ENCODE assay signal across 7 mouse cellular contexts in genomic region chr2:117123701-117124100, GRCm38 (mm10). TPM values are rescaled to one million over a fixed set of nuclear protein-coding genes. Genes with fewer than 3 reads are reported as not detected.
A peak's percentile ranks its signal among the peaks of the same experiment; 100 is the strongest.
DNase-seq lines count a peak whose midpoint lies in the region; ATAC-seq and TF ChIP-seq lines count a peak whose summit lies in the region.

No protein-coding gene starts in this region.

- ATAC-seq in lung, postnatal 0 days, result no peak
- no peak for ATAC-seq in forebrain, embryonic 15.5 days (replicated peaks)
- ATAC-seq in limb, embryonic 15.5 days (ENCODE audit: insufficient number of reproducible peaks, low FRiP score, low TSS enrichment, low read depth), result no peak
- ATAC-seq in stomach, embryonic 16.5 days (ENCODE audit: insufficient read depth, low FRiP score), result no peak

- H3K9ac ChIP-seq in lung, postnatal 0 days (replicated peaks; ENCODE audit: low read depth), result no peak overlapping the region
- H3K9ac ChIP-seq in forebrain, embryonic 15.5 days (replicated peaks), result peak overlapping the region; percentile 32; the same call in 1 of the 2 replicates
- H3K9ac ChIP-seq in limb, embryonic 15.5 days, result no peak overlapping the region
- H3K9ac ChIP-seq in stomach, embryonic 16.5 days (ENCODE audit: low read length), result no peak overlapping the region

- H3K36me3 ChIP-seq in lung, postnatal 0 days (ENCODE audit: insufficient read depth, low read length), result no peaks in the 10 kb centered on the region
- H3K36me3 ChIP-seq in forebrain, embryonic 15.5 days, result no peaks in the 10 kb centered on the region
- no peaks in the 10 kb centered on the region for H3K36me3 ChIP-seq in limb, embryonic 15.5 days
- no peaks in the 10 kb centered on the region for H3K36me3 ChIP-seq in stomach, embryonic 16.5 days (ENCODE audit: control insufficient read depth, insufficient read depth, low read length)

- H3K9me3 ChIP-seq in lung, postnatal 0 days (ENCODE audit: low read length), result no peaks in the 10 kb centered on the region
- no peaks in the 10 kb centered on the region for H3K9me3 ChIP-seq in forebrain, embryonic 15.5 days
- H3K9me3 ChIP-seq in limb, embryonic 15.5 days, result no peaks in the 10 kb centered on the region
- H3K9me3 ChIP-seq in stomach, embryonic 16.5 days (replicated peaks; ENCODE audit: control insufficient read depth, low read length), result no peaks in the 10 kb centered on the region

- H3K4me2 ChIP-seq in lung, postnatal 0 days (replicated peaks; ENCODE audit: low read depth, low read length), result peak overlapping the region; percentile 60
- peak overlapping the region; percentile 72 for H3K4me2 ChIP-seq in forebrain, embryonic 15.5 days (replicated peaks)
- peak overlapping the region; percentile 30 for H3K4me2 ChIP-seq in limb, embryonic 15.5 days
- peak overlapping the region; percentile 79 for H3K4me2 ChIP-seq in stomach, embryonic 16.5 days (ENCODE audit: low read depth, low read length)

- no peak for DNase-seq in lung, postnatal 0 days (ENCODE audit: low spot score)
- DNase-seq in lung, adult 18-20 months, result no peak
- no peak for DNase-seq in adrenal gland, adult 18-20 months (ENCODE audit: low spot score in 2 of 2)
- no peak for DNase-seq in left cerebral cortex, postnatal 25 days (ENCODE audit: low spot score in 2 of 2)

- H3K27ac ChIP-seq in lung, postnatal 0 days (ENCODE audit: low read length), result no peak overlapping the region
- no peak overlapping the region for H3K27ac ChIP-seq in forebrain, embryonic 15.5 days (replicated peaks)
- no peak overlapping the region for H3K27ac ChIP-seq in limb, embryonic 15.5 days
- no peak overlapping the region for H3K27ac ChIP-seq in stomach, embryonic 16.5 days (ENCODE audit: low read length)

- peaks cover 7% of the 10 kb centered on the region; the same call in 1 of the 2 replicates for H3K4me1 ChIP-seq in lung, postnatal 0 days (ENCODE audit: insufficient read depth, low read depth, low read length)
- H3K4me1 ChIP-seq in forebrain, embryonic 15.5 days, result peaks cover 34% of the 10 kb centered on the region
- peaks cover 19% of the 10 kb centered on the region for H3K4me1 ChIP-seq in limb, embryonic 15.5 days
- peaks cover 15% of the 10 kb centered on the region for H3K4me1 ChIP-seq in stomach, embryonic 16.5 days (ENCODE audit: control insufficient read depth, insufficient read depth, low read length)

- no peak for TF ChIP-seq CTCF in lung, postnatal 0 days (IDR thresholded peaks at IDR 0.05)

- no peaks in the 10 kb centered on the region for H3K27me3 ChIP-seq in lung, postnatal 0 days (replicated peaks; ENCODE audit: insufficient read depth, low read length)
- no peaks in the 10 kb centered on the region for H3K27me3 ChIP-seq in forebrain, embryonic 15.5 days
- no peaks in the 10 kb centered on the region for H3K27me3 ChIP-seq in limb, embryonic 15.5 days
- H3K27me3 ChIP-seq in stomach, embryonic 16.5 days (ENCODE audit: control insufficient read depth, insufficient read depth, low read length), result no peaks in the 10 kb centered on the region

- 16% methylated on average over 3 of the region's 3 CpGs for WGBS in lung, postnatal 0 days
- WGBS in forebrain, embryonic 15.5 days, result 28% methylated on average over 3 of the region's 3 CpGs
- 28% methylated on average over 3 of the region's 3 CpGs for WGBS in limb, embryonic 15.5 days
- WGBS in stomach, embryonic 16.5 days, result 19% methylated on average over 3 of the region's 3 CpGs

- H3K4me3 ChIP-seq in lung, postnatal 0 days (ENCODE audit: low read depth, low read length), result peak overlapping the region; percentile 10; the same call in 1 of the 2 replicates
- H3K4me3 ChIP-seq in forebrain, embryonic 15.5 days, result peak overlapping the region; percentile 20
- peak overlapping the region; percentile 20 for H3K4me3 ChIP-seq in limb, embryonic 15.5 days
- H3K4me3 ChIP-seq in stomach, embryonic 16.5 days (replicated peaks; ENCODE audit: low read length), result peak overlapping the region; percentile 29

- intact Hi-C loops in left cerebral cortex, postnatal 25 days (cut with DNase I), result loop anchor here (5.0 kb wide), 2 partner anchors 86 to 109 kb away; no protein-coding TSS in a partner anchor

- no peak for TF ChIP-seq EP300 in lung, postnatal 0 days (IDR thresholded peaks at IDR 0.05)

RNA-seq across cellular contexts. Expression of gene Spred1, which starts 2.5 kb away (rescaled TPM):
- polyA plus RNA-seq in lung, postnatal 0 days (2015; fragmentation: Nextera tagmentation; extraction: Ambion mirVana), result 12.5 and 17.3 TPM in 2 replicates
- polyA plus RNA-seq in forebrain, embryonic 15.5 days (2015; fragmentation: Nextera tagmentation; extraction: Ambion mirVana), result 11.6 and 13.1 TPM in 2 replicates
- 12.4 and 16.5 TPM in 2 replicates for polyA plus RNA-seq in limb, embryonic 15.5 days (2015; fragmentation: Nextera tagmentation; extraction: Ambion mirVana)
- polyA plus RNA-seq in stomach, embryonic 16.5 days (2015; fragmentation: Nextera tagmentation; extraction: Ambion mirVana), result 6.4 and 6.5 TPM in 2 replicates
- total RNA-seq in adrenal gland, adult 18-20 months (2021), result 10 to 100 TPM; 51.6 to 78.9 TPM
- total RNA-seq in left cerebral cortex, postnatal 25 days (2021), result 100 to 1,000 TPM; 142 to 168 TPM
